Mouse (Mus musculus): ENCODE measurements at regions not wholly inside any gene's neighbourhood (a gene's known extent, or its start where the extent isn't known, plus 50 kb on each side); places are given as distances from the start of the nearest gene placed in this dataset.
A peak's percentile ranks its signal among the peaks of the same experiment; 100 is the strongest.

- no peak for DNase-seq
These were observed 69.4 kb upstream of the Tbc1d5 start for GRCm38 (mm10) chr17:51248543-51248942.

DNA sequence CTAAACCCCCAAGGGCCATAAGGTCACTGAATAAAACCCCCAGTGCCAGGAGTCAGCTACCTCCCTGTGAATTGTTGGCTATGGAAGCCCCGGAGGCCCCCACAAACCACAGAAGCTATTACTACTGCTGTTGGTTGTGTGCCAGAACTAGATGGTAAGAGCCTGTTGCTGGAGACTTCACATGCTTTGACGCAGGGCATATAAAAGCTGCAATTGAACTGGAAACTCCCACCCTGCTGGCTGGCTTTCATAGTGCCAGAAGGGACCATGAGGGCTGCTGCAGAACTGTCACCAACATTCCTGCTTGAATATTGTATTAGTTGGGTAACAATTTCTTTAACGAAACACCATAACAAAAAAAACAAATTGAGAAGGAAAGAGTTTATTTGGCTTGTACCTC lies 66.9 kb upstream of the Tbc1d5 start:
- no peak for DNase-seq

DNA sequence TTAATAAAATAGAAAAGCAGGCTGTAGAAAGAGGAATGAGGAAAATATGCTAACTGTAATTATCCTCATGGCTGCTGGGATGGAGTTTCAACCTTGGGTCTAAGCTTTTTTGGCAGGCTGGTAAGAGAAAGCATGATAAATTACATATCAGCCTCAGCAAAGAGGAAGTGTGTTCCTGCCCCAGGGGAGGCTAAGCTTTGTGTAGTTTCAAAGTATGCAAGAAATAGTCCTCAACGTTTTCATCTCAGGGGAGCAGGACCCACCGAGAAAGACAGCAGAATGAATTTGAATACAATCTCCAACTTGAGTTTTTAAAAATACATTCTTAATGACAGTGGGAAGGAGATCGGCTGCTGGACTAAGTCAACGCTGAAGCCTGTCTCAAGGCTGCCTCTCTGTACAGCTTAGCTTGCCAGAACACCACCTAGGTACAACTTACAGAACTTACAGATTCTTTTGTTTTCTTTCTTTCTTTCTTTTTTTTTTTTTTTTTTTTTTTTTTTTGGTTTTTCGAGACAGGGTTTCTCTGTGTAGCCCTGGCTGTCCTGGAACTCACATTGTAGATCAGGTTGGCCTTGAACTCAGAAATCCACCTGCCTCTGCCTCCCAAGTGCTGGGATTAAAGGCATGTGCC lies 61.3 kb upstream of the Tbc1d5 start:
- DNase-seq = no peak

DNA sequence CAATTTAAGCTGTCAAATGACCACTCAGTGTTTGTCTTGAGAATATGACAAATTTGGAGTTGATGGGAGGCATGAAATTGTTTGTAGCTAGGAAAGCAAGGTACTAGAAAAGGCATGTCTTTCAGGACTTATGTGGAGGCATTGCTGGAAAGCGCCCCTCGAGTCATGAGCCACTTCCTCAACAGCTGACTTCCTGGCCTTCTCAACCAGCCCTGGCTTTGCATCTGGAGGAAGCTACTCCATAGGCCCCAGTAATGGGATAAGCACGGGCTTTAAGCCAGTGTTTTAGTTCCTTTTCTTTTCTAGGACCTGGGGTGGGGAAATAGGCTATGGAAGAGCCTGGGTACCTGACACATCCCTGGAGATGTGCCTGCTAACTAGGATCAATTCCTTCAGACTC lies 60.3 kb upstream of the Tbc1d5 start:
- DNase-seq = peak; percentile 30

Data from thymus, postnatal 4 days (tissue).